In the genomic region with DNA sequence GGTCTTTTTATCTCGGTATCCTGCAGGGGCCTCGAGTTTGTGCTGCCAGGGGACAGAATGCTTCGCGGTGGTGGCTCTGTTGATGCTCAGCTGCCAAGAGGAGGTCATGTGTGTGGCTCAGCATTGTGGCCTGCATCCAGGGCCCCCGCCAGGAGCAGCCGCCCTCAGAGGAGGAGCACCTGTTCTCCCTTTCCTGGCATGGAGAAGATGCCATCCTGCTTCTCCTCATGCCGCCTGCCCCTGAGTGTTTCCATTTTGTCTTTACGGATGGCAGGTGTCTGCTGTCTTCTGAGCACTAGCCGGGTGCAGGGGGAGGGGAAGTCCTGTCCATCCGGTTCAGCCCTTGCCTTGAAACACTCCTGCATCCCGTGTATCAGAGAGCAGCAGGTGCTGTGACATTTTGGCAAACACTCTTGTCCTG, we compare ENCODE assay signal across 11 mouse cellular contexts.
DNase-seq lines count a peak whose midpoint lies in the region; ATAC-seq lines count a peak whose summit lies in the region.
"Had no signal": no experiment of that assay in that cellular context is flagged by ENCODE, and none has a peak within 500 bp of the region (broad histone marks: within the 10 kb centered on the region; RNA-seq: fewer than 3 reads in every experiment).

No protein-coding gene starts in this region.

- H3K27me3 ChIP-seq in midbrain, embryonic 13.5 days, result no peaks in the 10 kb centered on the region
- no peaks in the 10 kb centered on the region for H3K27me3 ChIP-seq in midbrain, embryonic 14.5 days (ENCODE audit: control insufficient read depth, insufficient read depth, low read length)

- ATAC-seq in frontal cortex, adult (ENCODE audit: low TSS enrichment), result peak; percentile 80
- ATAC-seq in midbrain, embryonic 13.5 days, result 0 out of 2 replicates have a peak, but pooled peaks have one; percentile 30
- ATAC-seq in midbrain, embryonic 14.5 days (ENCODE audit: low FRiP score, low TSS enrichment), result no peak
- ATAC-seq in erythroblast, adult 5-6 weeks (replicated peaks; ENCODE audit: low FRiP score, poor library complexity, severe bottlenecking), result no peak
- ATAC-seq in erythroid progenitor cell, adult 5-6 weeks (replicated peaks; ENCODE audit: low FRiP score, poor library complexity, severe bottlenecking), result no peak

- no peaks in the 10 kb centered on the region for H3K36me3 ChIP-seq in midbrain, embryonic 13.5 days
- H3K36me3 ChIP-seq in midbrain, embryonic 14.5 days (ENCODE audit: control insufficient read depth, insufficient read depth, low read length), result no peaks in the 10 kb centered on the region

- H3K9ac ChIP-seq in midbrain, embryonic 13.5 days (replicated peaks), result no peak overlapping the region
- no peak overlapping the region for H3K9ac ChIP-seq in midbrain, embryonic 14.5 days (replicated peaks; ENCODE audit: low read length)
- H3K9ac ChIP-seq: lung, embryonic 14.5 days had no signal

- WGBS in midbrain, embryonic 13.5 days, result 60% methylated on average over 11 of the region's 11 CpGs
- 55% methylated on average over 11 of the region's 11 CpGs for WGBS in midbrain, embryonic 14.5 days

- no peak overlapping the region for H3K4me3 ChIP-seq in midbrain, embryonic 13.5 days (replicated peaks)
- no peak overlapping the region for H3K4me3 ChIP-seq in midbrain, embryonic 14.5 days (replicated peaks; ENCODE audit: low read depth, low read length)

- H3K9me3 ChIP-seq in midbrain, embryonic 13.5 days, result no peaks in the 10 kb centered on the region
- no peaks in the 10 kb centered on the region for H3K9me3 ChIP-seq in midbrain, embryonic 14.5 days (ENCODE audit: control insufficient read depth, low read length)

- no peak for DNase-seq in frontal cortex, postnatal 14 days (ENCODE audit: low spot score in 2 of 2)
- no peak for DNase-seq in midbrain, embryonic 14.5 days
- DNase-seq in layer of hippocampus, adult 9-11 months, result peak; percentile 44
- peak; percentile 10 for DNase-seq in right cerebral cortex, postnatal 4 days
- DNase-seq: lung, embryonic 14.5 days; thymus, postnatal 36 days had no signal

- H3K4me1 ChIP-seq in midbrain, embryonic 13.5 days (replicated peaks), result peaks cover 17% of the 10 kb centered on the region
- peaks cover 4% of the 10 kb centered on the region for H3K4me1 ChIP-seq in midbrain, embryonic 14.5 days (ENCODE audit: control insufficient read depth, insufficient read depth, low read length)

- H3K27ac ChIP-seq in midbrain, embryonic 13.5 days, result no peak overlapping the region
- H3K27ac ChIP-seq in midbrain, embryonic 14.5 days (replicated peaks; ENCODE audit: low read depth, low read length), result no peak overlapping the region
- H3K27ac ChIP-seq: kidney, postnatal 0 days had no signal

- H3K4me2 ChIP-seq in midbrain, embryonic 13.5 days (replicated peaks), result no peak overlapping the region
- H3K4me2 ChIP-seq in midbrain, embryonic 14.5 days (ENCODE audit: low read length), result no peak overlapping the region
- H3K4me2 ChIP-seq: lung, embryonic 14.5 days had no signal

Comparison
In these comparisons a context has a peak if more than half of its experiments do, and no peak if none do; other contexts are left out.
1. ATAC-seq: peak in frontal cortex, adult (single experiment) and midbrain, embryonic 13.5 days (single experiment); none in midbrain, embryonic 14.5 days (single experiment), erythroblast, adult 5-6 weeks (single experiment) and erythroid progenitor cell, adult 5-6 weeks (single experiment).
2. DNase-seq: peak in layer of hippocampus, adult 9-11 months (single experiment) and right cerebral cortex, postnatal 4 days (single experiment); none in frontal cortex, postnatal 14 days (0 of 2) and midbrain, embryonic 14.5 days (single experiment).